Mouse (Mus musculus) liver, adult 2 months (tissue): Measurements from ENCODE around the gene Cnga1.

Experiments used
- CTCF ChIP-seq: fragments of 200-500 bp; IDR thresholded peaks from 2 replicates; pipeline ENCODE4 v1.5.1; 2011; ENCODE audit warnings: low read depth, low read length, control low read depth
- POLR2A ChIP-seq: fragments of 200-500 bp; IDR thresholded peaks from 2 replicates; pipeline ENCODE4 v1.6.1; 2011; ENCODE audit warnings: low read length, control low read depth; ENCODE audit not compliant: insufficient read depth; ENCODE audit errors: extremely low read depth

DNA sequence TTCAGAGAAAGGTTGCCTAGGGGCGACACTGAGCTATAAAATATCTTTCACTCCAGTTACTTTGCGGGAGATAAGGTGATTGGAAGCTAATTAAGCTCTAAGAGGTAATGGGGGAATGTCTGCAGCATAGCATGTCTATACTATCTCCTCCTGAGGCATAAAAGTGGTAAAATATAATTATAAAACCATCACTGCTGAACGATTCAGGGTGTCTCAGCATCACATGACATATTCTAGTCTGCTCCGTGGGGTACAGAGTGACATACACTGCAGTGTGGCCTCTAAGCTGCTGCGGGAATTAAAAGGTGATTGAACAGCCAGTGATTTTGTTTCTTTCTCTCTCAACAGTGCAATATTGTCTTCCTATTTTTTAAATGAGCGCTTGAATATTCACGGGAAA lies 22.4 kb upstream of the Cnga1 start:
- TF ChIP-seq CTCF (no peak), POLR2A (no peak)
